Mouse (Mus musculus) brown adipose tissue, adult 24 weeks (tissue): ENCODE data around the gene Selp. TPM values are rescaled to one million over a fixed set of nuclear protein-coding genes. Genes with fewer than 3 reads are reported as not detected.

Experiments
- H3K27ac ChIP-seq: fragments of 200-500 bp; replicated peaks from 2 replicates; pipeline ENCODE4 v1.5.1; 2012; ENCODE audit warnings: low read depth, mild to moderate bottlenecking, low read length
- H3K4me1 ChIP-seq: fragments of 200-500 bp; 2 replicates; pipeline ENCODE4 v1.6.1; 2012; ENCODE audit warnings: low read length, mixed read lengths; ENCODE audit not compliant: control insufficient read depth, insufficient read depth, insufficient read length
- H3K4me3 ChIP-seq: fragments of 200-500 bp; 2 replicates; pipeline ENCODE4 v1.5.1; 2012; ENCODE audit warnings: low read depth, mild to moderate bottlenecking, low read length, moderate library complexity; ENCODE audit not compliant: insufficient read depth
- polyA plus RNA-seq: library from polyadenylated mRNA; stranded (reverse); fragments of >200 nt; gene quantifications from 2 replicates; pipeline ENCODE4 v1.2.4, GENCODE M21; 2012; ENCODE audit not compliant: missing spikeins, insufficient read depth, insufficient read length

Gene Selp
- polyA plus RNA-seq, 1 experiment: 1.7 TPM

- H3K27ac ChIP-seq: no peak overlapping the region
- H3K4me1 ChIP-seq: no peaks in the 10 kb centered on the region
- no peak overlapping the region for H3K4me3 ChIP-seq
These were observed 21.6 kb downstream of the Selp start for GRCm38 (mm10) chr1:164136636-164137035.

DNA sequence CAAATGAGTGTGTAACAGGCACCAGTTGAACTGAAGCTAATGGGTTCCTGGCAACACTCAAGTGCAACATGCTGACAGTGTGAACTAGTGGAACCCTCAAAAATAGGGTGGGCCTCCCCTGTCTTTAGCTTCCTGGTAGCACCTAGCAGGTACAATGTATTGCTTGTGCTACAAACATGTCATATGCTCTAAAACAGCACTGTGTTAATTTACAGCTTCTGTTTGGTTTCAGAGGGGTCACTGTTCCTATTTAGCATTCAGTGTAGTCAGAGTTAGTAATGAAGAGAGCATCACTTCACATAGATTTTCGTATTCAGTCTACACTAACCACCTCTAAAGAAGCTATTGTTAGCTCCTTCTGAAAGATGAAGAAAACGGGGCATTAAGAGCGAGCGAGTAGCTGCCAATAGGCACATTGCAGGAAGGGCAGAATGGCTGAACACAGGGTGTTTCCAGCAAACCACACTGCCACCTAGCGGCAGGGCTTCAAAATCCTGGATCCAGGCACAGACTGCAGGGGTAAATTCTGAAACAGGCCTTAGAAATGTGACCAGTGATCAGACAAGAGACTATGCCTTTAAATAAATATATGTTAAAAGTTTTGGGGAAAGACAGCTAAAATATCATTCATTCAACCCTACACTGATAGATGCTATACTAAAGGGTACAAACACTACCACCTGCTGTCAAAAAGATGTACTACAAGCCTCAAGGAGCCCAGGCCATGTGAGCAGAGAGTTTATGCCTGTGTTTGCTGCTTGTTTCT, 23.5 kb downstream of the Selp start:
- H3K4me3 ChIP-seq: no peak overlapping the region
- no peak overlapping the region for H3K27ac ChIP-seq
- no peaks in the 10 kb centered on the region for H3K4me1 ChIP-seq

DNA sequence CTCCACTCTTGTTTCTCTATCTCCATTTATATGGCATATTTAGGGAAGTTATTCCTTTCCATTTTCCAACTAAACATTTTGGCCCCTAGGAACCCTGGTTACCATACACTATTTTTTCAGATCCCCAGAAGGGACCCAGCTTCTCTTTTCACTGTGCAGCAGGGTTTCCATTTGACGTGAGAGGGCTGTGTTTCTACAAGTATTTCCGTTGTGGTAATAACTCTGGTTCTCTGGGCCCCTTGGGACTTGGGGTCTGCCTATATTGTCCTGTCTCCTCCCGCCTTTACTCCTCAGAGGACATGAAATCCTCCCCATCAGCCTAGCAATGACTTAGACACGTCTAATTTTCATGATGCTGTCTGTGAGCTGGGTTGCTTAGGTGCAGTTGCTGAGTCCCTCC, 24.4 kb downstream of the Selp start:
- no peaks in the 10 kb centered on the region for H3K4me1 ChIP-seq

DNA sequence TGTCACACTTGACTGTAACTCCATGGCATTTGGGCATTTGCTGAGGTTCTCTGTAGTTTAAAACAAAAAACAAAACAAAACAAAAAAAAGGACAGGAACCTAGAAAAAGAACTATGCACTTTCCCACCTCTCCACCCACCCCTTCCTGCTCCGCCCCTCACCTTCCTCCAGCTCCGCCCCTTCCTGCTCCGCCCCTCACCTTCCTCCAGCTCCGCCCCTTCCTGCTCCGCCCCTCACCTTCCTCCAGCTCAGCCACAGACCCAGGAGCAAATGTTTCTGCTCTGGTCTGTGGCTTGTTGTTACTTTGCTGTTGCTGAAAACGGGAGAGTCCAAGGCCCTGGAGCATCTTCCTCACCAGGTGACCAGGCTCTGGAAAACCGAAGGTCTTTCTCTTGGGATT, 34.0 kb downstream of the Selp start:
- H3K27ac ChIP-seq: no peak overlapping the region
- no peaks in the 10 kb centered on the region for H3K4me1 ChIP-seq
- no peak overlapping the region for H3K4me3 ChIP-seq

More for the DNA sequence above, 24.4 kb downstream of the Selp start:
- Histone ChIP-seq H3K4me3 (no peak overlapping the region), H3K27ac (no peak overlapping the region)

- no peak within 1 kb of the TSS for H3K4me3 ChIP-seq
- H3K4me1 ChIP-seq: no peaks in the 10 kb centered on the region
- H3K27ac ChIP-seq: no peak within 1 kb of the TSS
These were observed 36.5 kb downstream of the Selp start, which contains the start of gene F5 for GRCm38 (mm10) chr1:164151387-164152088. TSS of gene F5 (plus strand) at chr1:164151838.

DNA sequence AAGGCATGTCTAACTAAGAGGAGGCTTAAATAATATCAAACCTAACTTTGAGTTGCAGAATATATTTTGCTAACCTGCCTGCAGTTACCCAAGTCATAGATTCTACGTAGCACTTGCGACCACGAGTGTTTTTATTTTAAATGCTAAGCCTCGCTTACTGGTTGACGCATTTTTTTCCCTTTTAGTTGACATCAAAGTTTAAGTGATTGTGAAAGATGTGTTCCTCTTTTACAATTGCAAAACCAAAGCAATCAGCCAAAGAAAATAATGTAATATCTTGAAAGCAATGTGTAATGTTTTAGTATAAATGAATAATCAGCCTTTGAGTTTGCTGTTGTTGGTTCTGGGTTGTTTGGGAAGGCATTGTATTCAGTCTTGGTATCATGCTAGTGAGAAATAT, 37.8 kb downstream of the Selp start:
- no peaks in the 10 kb centered on the region for H3K4me1 ChIP-seq
- no peak overlapping the region for H3K4me3 ChIP-seq
- H3K27ac ChIP-seq: no peak overlapping the region

DNA sequence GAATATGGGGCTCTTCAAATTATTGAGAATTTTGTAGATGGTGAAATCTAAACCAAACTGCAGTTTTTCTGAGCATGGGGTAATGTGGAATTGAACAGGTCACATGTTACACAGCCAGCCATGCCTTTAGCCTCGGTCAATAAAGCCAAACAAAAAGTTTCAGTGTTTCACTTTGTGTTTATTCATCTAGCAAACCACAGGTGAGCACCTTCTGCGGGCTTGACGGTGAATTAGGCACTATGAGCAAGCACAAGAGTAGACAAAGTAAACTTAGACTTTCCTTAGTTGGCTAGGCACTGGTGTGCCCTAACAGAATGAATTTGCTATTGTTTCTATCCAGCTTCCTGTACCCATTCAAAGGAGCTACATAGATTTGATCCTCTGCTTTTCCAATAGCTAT, 39.9 kb downstream of the Selp start:
- Histone ChIP-seq H3K4me1 (no peaks in the 10 kb centered on the region), H3K4me3 (no peak overlapping the region), H3K27ac (no peak overlapping the region)

GRCm38 (mm10) chr1:164158571-164158970, 43.5 kb downstream of the Selp start:
- Histone ChIP-seq H3K4me3 (no peak overlapping the region), H3K27ac (no peak overlapping the region), H3K4me1 (no peaks in the 10 kb centered on the region)

DNA sequence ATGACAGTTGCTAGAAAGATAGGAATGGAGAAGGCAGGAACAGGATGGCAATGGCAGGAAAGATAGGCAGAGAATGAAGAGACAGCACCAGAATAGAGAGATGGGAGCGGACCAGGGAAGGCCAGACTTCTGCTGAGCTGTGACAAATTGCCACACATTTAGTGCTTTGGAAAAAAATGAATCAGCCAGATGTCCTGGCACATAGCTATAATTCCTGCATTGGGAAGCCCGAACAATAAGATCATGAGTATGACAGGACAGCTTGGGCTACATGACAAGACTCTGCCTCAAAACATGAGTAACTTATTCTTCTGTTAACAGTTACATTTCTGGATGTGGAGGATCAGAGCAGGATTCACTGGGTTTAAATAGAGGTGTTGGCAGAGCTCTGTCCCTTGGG, 44.7 kb downstream of the Selp start:
- Histone ChIP-seq H3K4me1 (no peaks in the 10 kb centered on the region), H3K4me3 (no peak overlapping the region), H3K27ac (no peak overlapping the region)

- H3K27ac ChIP-seq: no peak overlapping the region
- H3K4me1 ChIP-seq: no peaks in the 10 kb centered on the region
- H3K4me3 ChIP-seq: no peak overlapping the region
These were observed 47.7 kb downstream of the Selp start for GRCm38 (mm10) chr1:164162745-164163144.

DNA sequence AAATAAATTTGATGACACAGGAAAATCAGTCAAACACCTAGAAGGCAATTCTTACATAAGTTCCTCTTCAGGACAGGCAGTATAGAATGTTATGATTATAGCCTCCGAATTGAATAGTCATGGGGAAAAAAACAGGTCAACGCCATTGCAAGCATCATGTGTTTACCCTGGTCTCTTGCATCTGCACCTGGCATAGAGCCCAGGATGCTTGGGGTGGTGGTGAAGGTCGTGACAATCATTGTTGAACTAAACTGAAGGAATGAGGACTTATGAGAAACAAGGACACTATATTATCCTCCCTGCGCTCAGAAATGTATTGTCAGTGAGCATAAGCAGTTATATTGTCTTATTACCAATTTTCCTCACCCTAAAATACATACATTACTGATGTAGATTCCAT, 53.8 kb downstream of the Selp start:
- no peaks in the 10 kb centered on the region for H3K4me1 ChIP-seq

DNA sequence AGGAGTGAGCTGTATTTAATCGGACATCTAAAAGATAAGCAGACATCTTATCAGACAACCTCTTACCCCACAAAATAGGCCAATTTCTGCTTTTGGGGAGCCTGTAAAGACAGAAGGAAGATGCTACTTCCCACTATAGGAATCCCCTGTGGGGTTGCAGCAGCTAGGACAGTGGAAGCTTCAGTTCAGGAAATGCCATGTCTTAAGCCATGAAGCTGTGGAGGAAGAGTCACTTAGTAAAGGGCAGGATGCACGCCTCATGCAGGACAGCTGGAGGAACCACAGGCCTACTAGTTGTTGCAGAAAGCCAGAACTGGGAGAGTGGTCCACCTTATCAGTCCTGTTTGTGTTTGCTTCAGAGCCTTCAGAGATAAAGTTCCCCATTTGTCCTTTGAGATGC, 55.4 kb downstream of the Selp start:
- no peaks in the 10 kb centered on the region for H3K4me1 ChIP-seq
- no peak overlapping the region for H3K27ac ChIP-seq
- H3K4me3 ChIP-seq: no peak overlapping the region

More for the DNA sequence above, 53.8 kb downstream of the Selp start:
- Histone ChIP-seq H3K4me3 (no peak overlapping the region), H3K27ac (no peak overlapping the region)

DNA sequence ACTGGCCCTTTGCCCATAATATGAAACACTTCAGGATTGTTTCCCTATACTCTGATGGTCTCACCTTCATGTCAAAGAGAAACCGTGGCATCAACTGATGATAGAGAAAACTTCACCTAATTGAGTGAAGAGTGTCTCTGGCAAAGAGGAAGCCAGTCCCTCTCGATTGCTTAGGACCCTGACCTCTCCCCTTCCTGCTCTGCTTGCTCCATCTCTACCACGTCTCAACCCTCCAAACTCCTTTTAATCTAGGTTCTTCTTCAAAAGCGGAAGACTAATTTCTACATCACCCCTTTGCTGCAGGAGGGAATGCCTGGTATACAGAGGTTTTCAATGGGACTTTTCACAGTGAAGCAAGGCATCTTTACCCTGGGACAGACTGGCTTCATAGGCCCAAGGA, 58.1 kb downstream of the Selp start:
- Histone ChIP-seq H3K4me3 (no peak overlapping the region), H3K27ac (no peak overlapping the region), H3K4me1 (no peaks in the 10 kb centered on the region)

DNA sequence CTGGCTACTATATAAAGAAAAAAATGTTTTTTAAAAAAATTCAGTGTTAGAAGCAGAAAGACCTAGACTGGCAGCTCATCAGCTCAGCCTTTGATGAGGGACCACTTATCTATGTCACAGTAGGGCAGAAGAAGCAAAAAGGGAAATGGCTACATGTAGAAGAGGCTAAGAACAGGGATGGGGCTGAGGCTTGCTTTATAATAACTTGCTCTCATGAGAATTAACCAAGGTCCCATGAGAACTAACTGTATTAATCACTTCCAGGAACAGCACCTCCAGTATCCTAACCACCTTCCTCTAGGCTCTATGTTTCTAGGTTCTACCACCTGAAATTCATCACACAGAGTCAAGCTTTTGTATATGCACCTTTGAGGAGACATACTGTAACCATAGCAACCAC, 61.8 kb downstream of the Selp start:
- H3K4me3 ChIP-seq: no peak overlapping the region
- H3K27ac ChIP-seq: no peak overlapping the region
- H3K4me1 ChIP-seq: no peaks in the 10 kb centered on the region

DNA sequence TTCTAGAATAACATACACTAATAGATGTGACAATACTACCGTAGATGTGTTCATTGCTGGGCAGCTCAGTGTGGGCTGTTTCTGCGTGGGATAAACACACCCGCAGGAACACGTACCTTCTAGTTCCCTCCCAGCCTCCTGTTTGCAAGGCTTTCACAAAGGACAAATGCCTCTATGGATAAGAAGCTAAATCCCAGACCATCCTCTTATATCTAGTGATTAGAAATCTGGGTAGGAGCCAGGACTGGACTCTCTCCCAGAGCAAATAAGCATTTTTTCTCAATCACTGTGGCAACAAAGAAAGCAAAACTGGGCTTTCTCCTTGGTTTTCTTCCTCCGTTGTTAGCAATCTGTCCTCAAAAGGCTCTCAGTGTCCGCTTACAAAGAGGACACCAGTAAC, 63.4 kb downstream of the Selp start:
- H3K4me1 ChIP-seq: no peaks in the 10 kb centered on the region

More for the DNA sequence above, 63.4 kb downstream of the Selp start:
- Histone ChIP-seq H3K27ac (no peak overlapping the region), H3K4me3 (no peak overlapping the region)
